Mouse (Mus musculus) neural tube, embryonic 12.5 days (tissue): ENCODE results near the gene Dtl. TPM values are rescaled to one million over a fixed set of nuclear protein-coding genes. Genes with fewer than 3 reads are reported as not detected.

Source experiments
- ATAC-seq: fragments of 200-750 bp; cut with Nextera tagmentation; 2 replicates; pipeline ENCODE4 v1.8.0; 2017; ENCODE audit warnings: low read depth, mild to moderate bottlenecking, moderate TSS enrichment, moderate library complexity; ENCODE audit not compliant: low FRiP score
- H3K27ac ChIP-seq: fragments of 300-500 bp; sonication (generic); 2 replicates; pipeline ENCODE4 v1.5.1; 2016
- H3K27me3 ChIP-seq: fragments of 300-500 bp; sonication (generic); replicated peaks from 2 replicates; pipeline ENCODE4 v1.6.1; 2016; ENCODE audit warnings: mild to moderate bottlenecking
- H3K36me3 ChIP-seq: fragments of 300-500 bp; sonication (generic); 2 replicates; pipeline ENCODE4 v1.6.1; 2016; ENCODE audit warnings: mild to moderate bottlenecking
- H3K4me1 ChIP-seq: fragments of 300-500 bp; sonication (generic); 2 replicates; pipeline ENCODE4 v1.6.1; 2016
- H3K4me2 ChIP-seq: fragments of 300-500 bp; sonication (generic); replicated peaks from 2 replicates; pipeline ENCODE4 v1.6.1; 2016; ENCODE audit warnings: mild to moderate bottlenecking
- H3K4me3 ChIP-seq: fragments of 300-500 bp; sonication (generic); 2 replicates; pipeline ENCODE4 v1.5.1; 2016
- H3K9ac ChIP-seq: fragments of 300-500 bp; sonication (generic); 2 replicates; pipeline ENCODE4 v1.6.1; 2016; ENCODE audit warnings: mild to moderate bottlenecking
- H3K9me3 ChIP-seq: fragments of 300-500 bp; sonication (generic); 2 replicates; pipeline ENCODE4 v1.6.1; 2016; ENCODE audit warnings: mild to moderate bottlenecking
- WGBS: fragments of 180-500 bp; shearing (Covaris S2); methylation state at CpG from one replicate; pipeline ENCODE4 v1.1.7; 2016; 5-methylcytosine and 5-hydroxymethylcytosine counted together
- polyA plus RNA-seq: library from polyadenylated mRNA; unstranded; fragments of >200 nt; fragmentation: Nextera tagmentation; extraction: Ambion mirVana; gene quantifications from 2 replicates; pipeline ENCODE4 v1.2.1, GENCODE M21; 2016

Dtl gene
- polyA plus RNA-seq, 1 experiment from 2014 or later = 34.1 TPM

GRCm38 (mm10) chr1:191609051-191609450 is 33.7 kb upstream of the Dtl start:
- no peak overlapping the region for H3K9ac ChIP-seq
- no peak for ATAC-seq
- no peak overlapping the region for H3K27ac ChIP-seq
- H3K4me2 ChIP-seq = no peak overlapping the region
- 98% methylated on average over 6 of the region's 6 CpGs for WGBS
- H3K27me3 ChIP-seq = no peaks in the 10 kb centered on the region
- peaks cover 81% of the 10 kb centered on the region for H3K36me3 ChIP-seq
- no peak overlapping the region for H3K4me3 ChIP-seq
- H3K9me3 ChIP-seq = no peaks in the 10 kb centered on the region
- no peaks in the 10 kb centered on the region for H3K4me1 ChIP-seq

GRCm38 (mm10) chr1:191604690-191605089 is 29.3 kb upstream of the Dtl start:
- 75% methylated on average over 3 of the region's 3 CpGs for WGBS
- H3K27ac ChIP-seq = no peak overlapping the region
- no peaks in the 10 kb centered on the region for H3K27me3 ChIP-seq
- H3K9ac ChIP-seq = no peak overlapping the region
- H3K4me3 ChIP-seq = no peak overlapping the region
- no peaks in the 10 kb centered on the region for H3K4me1 ChIP-seq
- no peak for ATAC-seq
- H3K36me3 ChIP-seq = peaks cover 60% of the 10 kb centered on the region
- H3K4me2 ChIP-seq = no peak overlapping the region
- H3K9me3 ChIP-seq = no peaks in the 10 kb centered on the region

- Histone ChIP-seq H3K27ac (no peak overlapping the region), H3K27me3 (no peaks in the 10 kb centered on the region), H3K9me3 (no peaks in the 10 kb centered on the region), H3K4me2 (no peak overlapping the region), H3K9ac (no peak overlapping the region), H3K4me3 (no peak overlapping the region), H3K4me1 (no peaks in the 10 kb centered on the region), H3K36me3 (peaks cover 44% of the 10 kb centered on the region)
- no peak for ATAC-seq
- WGBS = 86% methylated on average over 5 of the region's 5 CpGs
Observed at GRCm38 (mm10) chr1:191599210-191599609, 23.9 kb upstream of the Dtl start.

GRCm38 (mm10) chr1:191596076-191596475 is 20.7 kb upstream of the Dtl start:
- Histone ChIP-seq H3K4me3 (no peak overlapping the region), H3K9ac (no peak overlapping the region), H3K9me3 (no peaks in the 10 kb centered on the region), H3K27ac (no peak overlapping the region), H3K27me3 (no peaks in the 10 kb centered on the region), H3K36me3 (peaks cover 52% of the 10 kb centered on the region), H3K4me2 (no peak overlapping the region), H3K4me1 (no peaks in the 10 kb centered on the region)
- ATAC-seq = no peak
- WGBS = 96% methylated on average over 8 of the region's 8 CpGs

GRCm38 (mm10) chr1:191592016-191592720 is 16.8 kb upstream of the Dtl start:
- H3K4me1 ChIP-seq = no peaks in the 10 kb centered on the region
- peaks cover 61% of the 10 kb centered on the region for H3K36me3 ChIP-seq
- no peak overlapping the region for H3K4me3 ChIP-seq
- H3K4me2 ChIP-seq = no peak overlapping the region
- ATAC-seq = no peak
- H3K27ac ChIP-seq = no peak overlapping the region
- no peaks in the 10 kb centered on the region for H3K27me3 ChIP-seq
- 92% methylated on average over 12 of the region's 12 CpGs for WGBS
- no peaks in the 10 kb centered on the region for H3K9me3 ChIP-seq
- H3K9ac ChIP-seq = no peak overlapping the region

DNA sequence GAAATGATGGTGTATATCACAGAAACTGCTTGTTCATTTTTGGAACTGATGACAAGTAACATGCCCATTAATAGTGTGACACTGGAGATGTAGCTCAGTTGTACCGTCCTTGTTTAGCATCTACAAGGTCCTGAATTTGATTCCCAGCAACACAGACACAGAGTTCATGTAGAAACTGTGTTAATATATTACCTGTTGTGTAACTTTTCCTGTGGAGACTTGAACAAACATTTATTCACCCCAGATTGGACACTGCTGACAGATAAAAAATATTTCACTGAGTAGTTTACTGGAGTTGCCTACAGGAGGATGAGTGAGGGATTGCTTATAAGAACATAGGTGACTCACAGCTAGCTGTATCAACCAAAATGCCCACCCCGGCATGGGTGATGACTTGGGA is 13.4 kb upstream of the Dtl start:
- Histone ChIP-seq H3K4me1 (no peaks in the 10 kb centered on the region), H3K27ac (no peak overlapping the region), H3K27me3 (no peaks in the 10 kb centered on the region), H3K9ac (no peak overlapping the region), H3K4me3 (no peak overlapping the region), H3K36me3 (peaks cover 59% of the 10 kb centered on the region), H3K9me3 (no peaks in the 10 kb centered on the region), H3K4me2 (no peak overlapping the region)
- ATAC-seq = no peak
- 97% methylated on average over 2 of the region's 2 CpGs for WGBS

DNA sequence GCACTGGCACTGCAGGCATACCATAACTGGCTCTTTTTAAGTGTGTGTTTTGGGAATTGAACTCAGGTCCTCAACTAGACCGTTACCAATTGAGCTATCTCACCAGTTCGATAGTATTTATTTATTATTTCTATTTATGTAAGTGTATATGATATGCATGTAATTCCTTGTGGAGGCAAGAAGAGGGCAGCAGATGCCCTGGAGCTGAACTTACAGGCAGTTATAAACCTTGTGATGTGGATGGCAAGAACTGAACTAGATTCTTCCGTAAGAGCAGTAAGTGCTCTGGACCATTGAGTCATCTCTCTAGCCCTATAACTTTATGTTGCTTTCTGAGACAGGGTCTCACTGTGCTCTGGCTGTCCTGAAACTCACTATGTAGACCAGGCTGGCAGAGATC is 11.7 kb upstream of the Dtl start:
- Histone ChIP-seq H3K4me1 (no peaks in the 10 kb centered on the region), H3K4me3 (no peak overlapping the region), H3K4me2 (no peak overlapping the region), H3K27ac (no peak overlapping the region), H3K27me3 (no peaks in the 10 kb centered on the region), H3K9me3 (no peaks in the 10 kb centered on the region), H3K36me3 (peaks cover 64% of the 10 kb centered on the region), H3K9ac (no peak overlapping the region)
- no peak for ATAC-seq
- 96% methylated on average over 3 of the region's 3 CpGs for WGBS

DNA sequence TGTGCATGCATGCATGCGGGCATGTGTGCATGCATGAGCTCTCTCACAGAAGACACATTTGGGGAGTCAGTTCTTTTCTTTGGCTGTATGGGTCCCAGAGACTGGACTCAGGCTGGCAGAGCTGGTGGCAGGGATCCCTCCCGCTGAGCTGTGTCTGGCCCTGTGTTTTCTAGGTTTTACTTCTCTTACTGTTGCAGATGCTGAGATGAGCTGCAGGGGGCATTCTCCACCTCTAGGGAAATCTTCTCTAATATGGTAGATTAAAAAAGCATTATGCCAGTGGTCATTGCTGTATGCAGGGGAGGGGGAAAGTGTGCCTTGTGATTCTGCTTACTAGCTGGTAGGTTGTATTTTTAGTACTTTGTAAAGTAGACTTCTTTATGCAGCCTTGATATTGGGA is 10.4 kb upstream of the Dtl start:
- WGBS = 94% methylated on average over 2 of the region's 2 CpGs
- peaks cover 57% of the 10 kb centered on the region for H3K36me3 ChIP-seq

DNA sequence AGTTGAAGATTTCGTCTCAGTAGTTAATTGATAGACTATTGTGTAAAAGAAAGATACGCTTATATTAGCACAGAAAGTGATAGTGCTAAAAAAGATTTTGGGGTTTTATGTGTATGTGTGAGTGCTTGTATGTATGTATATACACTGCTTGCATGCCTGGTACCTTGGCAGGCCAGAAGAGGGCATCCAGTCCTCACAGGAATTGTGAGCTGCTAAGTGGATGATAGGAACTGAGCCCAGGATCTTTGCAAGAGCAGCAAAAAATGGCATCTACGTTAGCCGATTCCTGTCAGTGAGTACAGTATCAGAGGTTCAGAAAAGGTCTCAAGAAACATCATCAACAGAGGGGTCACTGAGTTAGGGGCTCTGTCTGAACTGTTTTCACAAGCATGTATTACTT is 9.1 kb upstream of the Dtl start:
- no peak overlapping the region for H3K9ac ChIP-seq
- peaks cover 56% of the 10 kb centered on the region for H3K36me3 ChIP-seq
- no peak overlapping the region for H3K4me2 ChIP-seq
- H3K4me1 ChIP-seq = no peaks in the 10 kb centered on the region
- H3K27ac ChIP-seq = no peak overlapping the region
- 95% methylated on average over 4 of the region's 4 CpGs for WGBS
- H3K4me3 ChIP-seq = no peak overlapping the region
- no peaks in the 10 kb centered on the region for H3K9me3 ChIP-seq
- no peaks in the 10 kb centered on the region for H3K27me3 ChIP-seq
- no peak for ATAC-seq

More for the DNA sequence above, 10.4 kb upstream of the Dtl start:
- no peak for ATAC-seq
- Histone ChIP-seq H3K9me3 (no peaks in the 10 kb centered on the region), H3K27ac (no peak overlapping the region), H3K4me1 (no peaks in the 10 kb centered on the region), H3K4me2 (no peak overlapping the region), H3K9ac (no peak overlapping the region), H3K27me3 (no peaks in the 10 kb centered on the region), H3K4me3 (no peak overlapping the region)

DNA sequence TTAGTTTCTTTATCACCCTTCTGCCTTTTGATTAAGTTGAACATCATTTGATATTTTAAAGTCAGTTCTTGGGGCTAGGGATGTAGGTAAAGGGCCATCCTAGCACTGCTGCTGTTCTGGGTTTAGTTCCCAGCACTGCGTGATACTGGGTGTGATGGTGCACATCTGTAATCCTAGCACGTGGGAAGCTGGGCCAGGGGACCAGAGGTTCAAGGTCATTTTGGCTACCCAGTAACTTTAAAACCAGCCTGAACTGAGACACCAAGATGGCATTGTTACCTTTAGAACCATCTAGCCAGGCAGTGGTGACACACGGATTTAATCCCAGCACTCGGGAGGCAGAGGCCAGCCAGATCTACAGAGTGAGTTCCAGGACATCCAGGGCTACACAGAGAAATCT is 8.5 kb upstream of the Dtl start:
- no peak overlapping the region for H3K4me3 ChIP-seq
- WGBS = 97% methylated on average over 4 of the region's 4 CpGs
- no peak overlapping the region for H3K27ac ChIP-seq
- no peak overlapping the region for H3K4me2 ChIP-seq
- H3K36me3 ChIP-seq = peaks cover 52% of the 10 kb centered on the region
- H3K9ac ChIP-seq = no peak overlapping the region
- no peak for ATAC-seq
- H3K9me3 ChIP-seq = no peaks in the 10 kb centered on the region
- H3K4me1 ChIP-seq = no peaks in the 10 kb centered on the region
- no peaks in the 10 kb centered on the region for H3K27me3 ChIP-seq

- Histone ChIP-seq H3K27ac (no peak overlapping the region), H3K36me3 (peaks cover 32% of the 10 kb centered on the region), H3K4me1 (peaks cover 14% of the 10 kb centered on the region), H3K4me3 (no peak overlapping the region), H3K9me3 (no peaks in the 10 kb centered on the region), H3K9ac (no peak overlapping the region), H3K27me3 (no peaks in the 10 kb centered on the region), H3K4me2 (no peak overlapping the region)
- no peak for ATAC-seq
- 95% methylated on average over 4 of the region's 4 CpGs for WGBS
Observed at GRCm38 (mm10) chr1:191581641-191582040, 6.3 kb upstream of the Dtl start.

GRCm38 (mm10) chr1:191579524-191579923 is 4.2 kb upstream of the Dtl start:
- H3K4me2 ChIP-seq = no peak overlapping the region
- peaks cover 18% of the 10 kb centered on the region for H3K4me1 ChIP-seq
- no peak overlapping the region for H3K9ac ChIP-seq
- H3K27me3 ChIP-seq = no peaks in the 10 kb centered on the region
- no peak overlapping the region for H3K4me3 ChIP-seq
- no peak for ATAC-seq
- H3K27ac ChIP-seq = no peak overlapping the region
- 96% methylated on average over 3 of the region's 3 CpGs for WGBS
- peaks cover 28% of the 10 kb centered on the region for H3K36me3 ChIP-seq
- no peaks in the 10 kb centered on the region for H3K9me3 ChIP-seq

- peak; percentile 46 for ATAC-seq
- Histone ChIP-seq H3K27me3 (no peaks in the 10 kb centered on the region), H3K9me3 (no peaks in the 10 kb centered on the region), H3K36me3 (peaks cover 2% of the 10 kb centered on the region; the same call in 1 of the 2 replicates), H3K4me3 (peak overlapping the region; percentile 86), H3K4me1 (peaks cover 23% of the 10 kb centered on the region), H3K27ac (peak overlapping the region; percentile 54), H3K4me2 (peak overlapping the region; percentile 76), H3K9ac (peak overlapping the region; percentile 64)
- under 1% methylated on average over 52 of the region's 52 CpGs for WGBS
Observed at GRCm38 (mm10) chr1:191574871-191575457, 380 bp downstream of the Dtl start.
